Mouse (Mus musculus): ENCODE results near the gene Fam24a. TPM values are rescaled to one million over a fixed set of nuclear protein-coding genes. Genes with fewer than 3 reads are reported as not detected.

The Fam24a gene
- total and polyA plus RNA-seq, 2 experiments from 2014 or later, result not detected

- Histone ChIP-seq H3K4me1 (ENCODE audit: insufficient read depth, low read length) (no peaks in the 10 kb centered on the region), H3K36me3 (ENCODE audit: insufficient read depth, low read length) (no peaks in the 10 kb centered on the region), H3K27ac (ENCODE audit: low read depth, low read length) (peak within 1 kb of the TSS; percentile 75), H3K9me3 (ENCODE audit: low read length) (no peaks in the 10 kb centered on the region), H3K27me3 (ENCODE audit: insufficient read depth, low read length) (no peaks in the 10 kb centered on the region), H3K9ac (replicated peaks; ENCODE audit: low read length, poor library complexity, severe bottlenecking) (peak within 1 kb of the TSS; percentile 72), H3K4me2 (ENCODE audit: low read depth, low read length, poor library complexity, severe bottlenecking) (peak within 1 kb of the TSS; percentile 73), H3K4me3 (ENCODE audit: low read depth, low read length) (peak within 1 kb of the TSS; percentile 62)
- peak; percentile 87 for TF ChIP-seq CTCF (IDR thresholded peaks at IDR 0.05)
- ATAC-seq (ENCODE audit: low FRiP score) (peak; percentile 92), DNase-seq (ENCODE audit: low spot score) (peak; percentile 92)
- 5% methylated on average over 47 of the region's 47 CpGs for WGBS
Observed at GRCm38 (mm10) chr7:131370648-131371469, 37.2 kb downstream of the Fam24a start, which contains the start of gene Pstk. Gene Pstk, plus strand, starts transcription at chr7:131371141.

- ATAC-seq (ENCODE audit: low FRiP score) (peak; percentile 54; the same call in 1 of the 2 replicates), DNase-seq (ENCODE audit: low spot score) (no peak)
- Histone ChIP-seq H3K9ac (replicated peaks; ENCODE audit: low read length, poor library complexity, severe bottlenecking) (peak overlapping the region; percentile 72), H3K27ac (ENCODE audit: low read depth, low read length) (peak overlapping the region; percentile 75), H3K4me2 (ENCODE audit: low read depth, low read length, poor library complexity, severe bottlenecking) (peak overlapping the region; percentile 73), H3K9me3 (ENCODE audit: low read length) (no peaks in the 10 kb centered on the region), H3K36me3 (ENCODE audit: insufficient read depth, low read length) (no peaks in the 10 kb centered on the region), H3K4me3 (ENCODE audit: low read depth, low read length) (peak overlapping the region; percentile 62), H3K27me3 (ENCODE audit: insufficient read depth, low read length) (no peaks in the 10 kb centered on the region), H3K4me1 (ENCODE audit: insufficient read depth, low read length) (no peaks in the 10 kb centered on the region)
- WGBS, result 4% methylated on average over 9 of the region's 9 CpGs
- no peak for TF ChIP-seq CTCF (IDR thresholded peaks at IDR 0.05)
Observed at GRCm38 (mm10) chr7:131371470-131371860, 37.8 kb downstream of the Fam24a start.

DNA sequence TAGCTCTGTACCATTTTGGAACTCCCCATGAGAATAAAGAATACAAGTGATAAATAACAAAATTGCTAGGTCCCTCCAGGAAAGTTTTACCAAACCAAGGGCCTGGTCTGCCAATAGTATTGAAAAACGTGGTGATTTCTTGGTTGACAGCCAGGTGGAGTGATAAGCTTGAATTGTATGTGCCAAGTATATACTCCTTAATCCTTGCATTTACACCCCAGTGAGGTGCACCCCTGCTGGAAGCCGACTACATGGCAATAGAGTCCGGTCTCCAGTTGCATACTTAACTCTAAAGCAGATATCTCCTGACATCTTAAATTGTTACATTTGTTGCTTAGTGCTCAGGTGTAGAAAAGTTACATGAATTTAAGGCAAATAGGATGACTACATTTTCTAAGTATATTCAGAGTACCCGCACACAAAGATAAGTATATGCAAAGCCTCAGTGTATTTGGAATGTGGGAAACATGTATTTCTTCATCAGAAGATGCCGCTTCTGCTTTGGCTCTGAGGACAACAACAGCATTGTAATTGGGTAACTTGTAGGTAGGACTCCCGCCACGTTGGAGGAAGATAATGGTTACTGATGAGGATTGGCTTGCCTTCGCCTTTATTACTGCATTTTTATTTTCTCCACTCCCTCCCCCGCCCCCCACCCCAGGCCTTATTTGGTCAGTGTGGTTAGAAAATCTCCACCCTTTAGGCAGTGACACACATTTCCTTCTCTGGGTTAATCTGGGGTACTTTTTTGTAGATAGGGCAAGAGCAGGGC is 38.4 kb downstream of the Fam24a start:
- DNase-seq (ENCODE audit: low spot score) (peak; percentile 42), ATAC-seq (ENCODE audit: low FRiP score) (no peak)
- WGBS, result 70% methylated on average over 9 of the region's 9 CpGs
- H3K27me3 ChIP-seq (ENCODE audit: insufficient read depth, low read length), result no peaks in the 10 kb centered on the region
- H3K9me3 ChIP-seq (ENCODE audit: low read length), result no peaks in the 10 kb centered on the region
- H3K4me1 ChIP-seq (ENCODE audit: insufficient read depth, low read length), result no peaks in the 10 kb centered on the region
- peak overlapping the region; percentile 72 for H3K9ac ChIP-seq (replicated peaks; ENCODE audit: low read length, poor library complexity, severe bottlenecking)
- H3K27ac ChIP-seq (ENCODE audit: low read depth, low read length), result 0 out of 2 replicates have a peak overlapping the region, but pooled peaks have one; percentile 75
- H3K36me3 ChIP-seq (ENCODE audit: insufficient read depth, low read length), result no peaks in the 10 kb centered on the region
- TF ChIP-seq CTCF (IDR thresholded peaks at IDR 0.05), result peak; percentile 58
- H3K4me3 ChIP-seq (ENCODE audit: low read depth, low read length), result peak overlapping the region; percentile 62
- H3K4me2 ChIP-seq (ENCODE audit: low read depth, low read length, poor library complexity, severe bottlenecking), result peak overlapping the region; percentile 73

Other genes with a start within 250 kb of the Fam24a start
- gene 4933402N03Rik, start 187.6 kb upstream of the Fam24a start, total RNA-seq (2014; rRNA removed), result not detected in 2 replicates
- gene 4933402N03Rik, start 187.6 kb upstream of the Fam24a start, polyA plus RNA-seq (2015; fragmentation: Nextera tagmentation; extraction: Ambion mirVana), result not detected in 2 replicates
- under 0.01 TPM in 1 of 2 replicates, not detected in the other for gene 5430419D17Rik, start 159.5 kb upstream of the Fam24a start, total RNA-seq (2014; rRNA removed)
- not detected in 2 replicates for gene 5430419D17Rik, start 159.5 kb upstream of the Fam24a start, polyA plus RNA-seq (2015; fragmentation: Nextera tagmentation; extraction: Ambion mirVana)
- gene Cuzd1, start 11.6 kb upstream of the Fam24a start, total RNA-seq (2014; rRNA removed), result not detected in 2 replicates
- 0.06 and 0.07 TPM in 2 replicates for gene Cuzd1, start 11.6 kb upstream of the Fam24a start, polyA plus RNA-seq (2015; fragmentation: Nextera tagmentation; extraction: Ambion mirVana)
- gene Fam24b, start 4.3 kb upstream of the Fam24a start, total RNA-seq (2014; rRNA removed), result not detected in 2 replicates
- gene Fam24b, start 4.3 kb upstream of the Fam24a start, polyA plus RNA-seq (2015; fragmentation: Nextera tagmentation; extraction: Ambion mirVana), result not detected in 2 replicates
- 16.2 and 28.7 TPM in 2 replicates for gene 2310057M21Rik, start 28.9 kb downstream of the Fam24a start, total RNA-seq (2014; rRNA removed)
- gene 2310057M21Rik, start 28.9 kb downstream of the Fam24a start, polyA plus RNA-seq (2015; fragmentation: Nextera tagmentation; extraction: Ambion mirVana), result 24.9 and 28.1 TPM in 2 replicates
- 36.6 and 44.5 TPM in 2 replicates for gene Pstk, start 37.3 kb downstream of the Fam24a start, total RNA-seq (2014; rRNA removed)
- gene Pstk, start 37.3 kb downstream of the Fam24a start, polyA plus RNA-seq (2015; fragmentation: Nextera tagmentation; extraction: Ambion mirVana), result 54.3 and 55.0 TPM in 2 replicates
- gene Ikzf5, start 76.7 kb downstream of the Fam24a start, total RNA-seq (2014; rRNA removed), result 11.8 and 19.9 TPM in 2 replicates
- gene Ikzf5, start 76.7 kb downstream of the Fam24a start, polyA plus RNA-seq (2015; fragmentation: Nextera tagmentation; extraction: Ambion mirVana), result 9.5 and 10.8 TPM in 2 replicates
- 36.2 and 47.2 TPM in 2 replicates for gene Acadsb, start 76.7 kb downstream of the Fam24a start, total RNA-seq (2014; rRNA removed)
- 73.2 and 78.7 TPM in 2 replicates for gene Acadsb, start 76.7 kb downstream of the Fam24a start, polyA plus RNA-seq (2015; fragmentation: Nextera tagmentation; extraction: Ambion mirVana)
- gene Hmx3, start 209.0 kb downstream of the Fam24a start, total RNA-seq (2014; rRNA removed), result 0.80 and 0.88 TPM in 2 replicates
- 0.86 and 1.2 TPM in 2 replicates for gene Hmx3, start 209.0 kb downstream of the Fam24a start, polyA plus RNA-seq (2015; fragmentation: Nextera tagmentation; extraction: Ambion mirVana)
- gene Hmx2, start 214.9 kb downstream of the Fam24a start, total RNA-seq (2014; rRNA removed), result 0.71 and 1.3 TPM in 2 replicates
- gene Hmx2, start 214.9 kb downstream of the Fam24a start, polyA plus RNA-seq (2015; fragmentation: Nextera tagmentation; extraction: Ambion mirVana), result 0.66 and 1.0 TPM in 2 replicates
- gene Bub3, start 226.4 kb downstream of the Fam24a start, total RNA-seq (2014; rRNA removed), result 101 and 106 TPM in 2 replicates
- 120 and 125 TPM in 2 replicates for gene Bub3, start 226.4 kb downstream of the Fam24a start, polyA plus RNA-seq (2015; fragmentation: Nextera tagmentation; extraction: Ambion mirVana)

All from midbrain, postnatal 0 days (tissue).